Mouse (Mus musculus) lung, adult 2 months (tissue): ENCODE measurements at regions not wholly inside any gene's neighbourhood (a gene's known extent, or its start where the extent isn't known, plus 50 kb on each side); places are given as distances from the start of the nearest gene placed in this dataset.

ENCODE experiments used
- DNase-seq: peaks from one replicate; pipeline ENCODE4 v3.0.0; 2022
- H3K4me1 ChIP-seq: fragments of 200-500 bp; 2 replicates; pipeline ENCODE4 v1.6.1; 2011; ENCODE audit warnings: low read length; ENCODE audit not compliant: control insufficient read depth, insufficient read depth
- H3K4me3 ChIP-seq: fragments of 200-500 bp; replicated peaks from 2 replicates; pipeline ENCODE3; 2011; ENCODE audit warnings: low read depth, mild to moderate bottlenecking, control low read depth, low read length; ENCODE audit errors: extremely low read depth
- CTCF ChIP-seq: fragments of 200-500 bp; IDR thresholded peaks from 2 replicates; pipeline ENCODE4 v1.5.1; 2011; ENCODE audit warnings: mild to moderate bottlenecking, low read length, control low read depth; ENCODE audit not compliant: insufficient read depth
- POLR2A ChIP-seq: fragments of 200-500 bp; IDR thresholded peaks from 2 replicates; pipeline ENCODE4 v1.6.1; 2011; ENCODE audit warnings: low read depth, mild to moderate bottlenecking, control low read depth, low read length, borderline replicate concordance; ENCODE audit errors: extremely low read depth
- WGBS: fragments of 180-500 bp; shearing (Covaris S2); methylation state at CpG from one replicate; pipeline ENCODE4 v1.1.7; 2018; 5-methylcytosine and 5-hydroxymethylcytosine counted together

GRCm38 (mm10) chr16:76566220-76566619 is 192.6 kb upstream of the Nrip1 start:
- 29% methylated on average over 11 of the region's 11 CpGs for WGBS
- no peak for DNase-seq
- Histone ChIP-seq H3K4me3 (no peak overlapping the region), H3K4me1 (no peaks in the 10 kb centered on the region)
- TF ChIP-seq CTCF (no peak), POLR2A (no peak)

DNA sequence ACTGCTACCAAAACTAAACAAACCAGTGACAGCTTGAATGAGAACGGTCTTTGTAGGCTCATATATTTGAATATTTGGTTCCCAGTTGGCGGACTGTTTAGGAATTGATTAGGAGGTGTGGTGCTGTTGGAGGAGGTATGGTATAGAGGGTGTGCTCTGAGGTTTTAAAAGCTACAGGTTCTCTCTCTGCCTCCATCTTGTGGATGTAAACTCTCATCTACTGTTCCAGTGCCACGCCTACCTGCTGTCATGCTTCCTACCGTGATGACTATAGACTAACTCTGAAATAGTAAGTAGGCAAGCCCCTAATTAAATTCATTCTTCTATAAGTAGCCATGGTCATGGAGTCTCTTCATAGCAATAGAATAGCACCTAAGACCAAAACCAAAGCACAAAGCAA is 181.2 kb upstream of the Nrip1 start:
- Histone ChIP-seq H3K4me3 (no peak overlapping the region), H3K4me1 (no peaks in the 10 kb centered on the region)
- no peak for TF ChIP-seq POLR2A
- TF ChIP-seq CTCF: no peak
- 81% methylated on average over 4 of the region's 4 CpGs for WGBS
- DNase-seq: no peak

DNA sequence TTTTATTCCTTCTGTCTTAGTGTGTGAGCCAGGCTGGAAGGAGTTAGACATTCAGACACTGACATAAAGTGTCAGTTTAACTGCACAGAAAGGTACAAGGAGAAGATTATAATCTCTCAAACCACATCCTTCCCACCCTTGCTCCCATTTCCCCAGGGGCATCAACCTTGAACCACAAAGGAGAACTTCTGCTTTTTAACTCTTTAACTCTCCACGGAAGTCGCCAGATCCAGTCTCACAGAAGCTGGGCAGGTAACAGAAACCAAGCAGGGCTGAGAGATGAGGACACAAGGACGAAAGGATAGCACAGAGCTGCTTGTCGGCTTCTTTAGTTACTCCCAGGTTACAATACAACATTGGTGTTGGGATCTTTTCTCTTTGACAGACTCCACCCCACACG is 176.0 kb upstream of the Nrip1 start:
- TF ChIP-seq CTCF: no peak
- TF ChIP-seq POLR2A: no peak
- DNase-seq: no peak
- H3K4me1 ChIP-seq: no peaks in the 10 kb centered on the region
- 85% methylated on average over 5 of the region's 5 CpGs for WGBS
- no peak overlapping the region for H3K4me3 ChIP-seq

DNA sequence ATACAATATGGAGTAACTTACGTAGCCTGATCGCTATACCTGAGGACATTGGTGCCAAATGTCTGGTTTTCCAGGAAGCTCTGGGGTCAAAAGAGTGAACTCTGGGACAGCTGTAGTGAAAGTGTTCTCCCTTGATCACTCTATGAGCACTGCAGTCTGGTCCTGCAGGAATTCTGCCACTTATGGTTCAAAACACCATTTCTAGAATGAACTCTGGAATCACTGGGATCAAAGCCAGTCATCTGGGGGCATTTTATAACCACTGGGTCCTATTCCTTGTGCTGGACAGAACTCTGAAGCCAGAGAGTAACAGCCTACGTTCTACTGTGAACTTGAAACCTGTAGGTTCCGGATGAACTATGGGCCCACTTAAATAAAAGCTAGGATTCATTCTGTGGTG is 173.5 kb upstream of the Nrip1 start:
- no peaks in the 10 kb centered on the region for H3K4me1 ChIP-seq
- 94% methylated on average over 4 of the region's 4 CpGs for WGBS
- no peak for DNase-seq
- no peak for TF ChIP-seq POLR2A
- no peak for TF ChIP-seq CTCF
- H3K4me3 ChIP-seq: no peak overlapping the region

- H3K4me3 ChIP-seq: no peak overlapping the region
- H3K4me1 ChIP-seq: no peaks in the 10 kb centered on the region
- WGBS: 90% methylated on average over 2 of the region's 2 CpGs
- no peak for DNase-seq
- TF ChIP-seq POLR2A: no peak
- TF ChIP-seq CTCF: no peak
These were observed 173.0 kb upstream of the Nrip1 start for GRCm38 (mm10) chr16:76546632-76547031.

- H3K4me1 ChIP-seq: no peaks in the 10 kb centered on the region
- 73% methylated on average over 2 of the region's 2 CpGs for WGBS
- TF ChIP-seq POLR2A: no peak
- H3K4me3 ChIP-seq: no peak overlapping the region
- DNase-seq: no peak
These were observed 172.3 kb upstream of the Nrip1 start for GRCm38 (mm10) chr16:76545942-76546341.

- no peak for DNase-seq
- Histone ChIP-seq H3K4me1 (no peaks in the 10 kb centered on the region), H3K4me3 (no peak overlapping the region)
- TF ChIP-seq POLR2A: no peak
- TF ChIP-seq CTCF: no peak
- 76% methylated on average over 4 of the region's 4 CpGs for WGBS
These were observed 171.3 kb upstream of the Nrip1 start for GRCm38 (mm10) chr16:76544972-76545371.

DNA sequence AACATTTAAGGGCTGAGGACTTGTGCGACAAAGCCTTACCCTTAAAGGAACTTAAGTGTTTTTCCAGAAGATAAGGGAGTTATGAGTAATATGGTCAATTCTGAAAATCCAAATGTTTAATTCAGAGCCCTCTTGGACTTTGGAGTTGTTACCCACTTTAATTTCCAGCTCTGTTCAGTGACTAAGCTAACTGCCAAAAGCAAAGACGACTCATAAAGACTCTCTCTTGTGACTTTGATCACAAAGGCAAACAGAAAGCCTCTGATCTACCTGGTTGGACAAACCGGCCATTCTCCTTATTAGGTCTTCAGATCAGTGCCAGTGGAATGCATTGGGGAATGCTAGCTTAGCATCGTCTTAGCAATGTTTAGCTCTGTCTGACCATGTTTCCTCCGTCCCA is 167.3 kb upstream of the Nrip1 start:
- H3K4me1 ChIP-seq: peaks cover 3% of the 10 kb centered on the region
- WGBS: 61% methylated on average over 5 of the region's 5 CpGs
- no peak for TF ChIP-seq POLR2A
- TF ChIP-seq CTCF: no peak
- H3K4me3 ChIP-seq: no peak overlapping the region
- no peak for DNase-seq

DNA sequence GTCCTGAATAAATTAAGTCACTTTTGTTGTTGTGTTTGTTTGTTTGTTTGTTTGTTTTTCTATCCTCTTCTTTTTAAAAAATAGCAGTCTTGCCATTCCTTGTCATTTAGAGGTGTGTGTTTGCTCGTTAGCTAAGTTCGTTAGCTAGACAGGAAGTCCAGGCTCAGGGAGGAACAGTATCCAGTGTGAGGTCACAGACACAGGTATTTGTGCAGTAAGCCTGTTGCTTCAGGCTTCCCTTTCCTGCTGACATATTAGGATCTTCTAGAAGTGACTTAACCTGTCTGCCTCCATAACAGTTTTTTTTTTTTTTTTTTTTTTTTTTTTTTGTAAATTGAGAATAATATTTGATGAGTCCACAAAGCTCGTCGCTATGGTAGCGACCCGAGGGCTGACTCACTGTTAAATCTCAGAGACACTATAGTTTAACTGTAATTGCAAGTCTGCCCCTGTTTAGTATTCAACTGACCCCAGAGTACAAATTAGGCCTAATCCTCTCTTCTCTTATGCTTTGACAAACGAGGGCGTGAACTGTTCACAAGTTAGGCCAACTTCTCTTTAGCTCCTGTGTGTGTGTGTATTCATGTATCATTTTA is 166.8 kb upstream of the Nrip1 start:
- DNase-seq: no peak
- Histone ChIP-seq H3K4me3 (no peak overlapping the region), H3K4me1 (peaks cover 3% of the 10 kb centered on the region)
- TF ChIP-seq POLR2A (no peak), CTCF (no peak)
- WGBS: 73% methylated on average over 8 of the region's 8 CpGs

GRCm38 (mm10) chr16:76539669-76540068 is 166.0 kb upstream of the Nrip1 start:
- 25% methylated on average over 6 of the region's 6 CpGs for whole genome bisulfite sequencing
- Histone ChIP-seq H3K4me3 (no peak overlapping the region), H3K4me1 (peaks cover 3% of the 10 kb centered on the region)
- peak; percentile 18 for DNase-seq
- TF ChIP-seq CTCF (no peak), POLR2A (no peak)
